Mouse (Mus musculus): ENCODE measurements around the gene Rbm17. TPM values are rescaled to one million over a fixed set of nuclear protein-coding genes. Genes with fewer than 3 reads are reported as not detected.
"Not testable (repeated sequence)": the region's sequence is repeated elsewhere in the genome, so short reads cannot be mapped to it uniquely, and the experiment has no call there.

Rbm17 gene
- 109 and 114 TPM in 2 replicates for total RNA-seq (2021)
- long read RNA-seq, transcript Rbm17-201 (12 exons, 1,599 nt), result major isoform, 57 of 72 reads
- long read RNA-seq, partial matches to known transcripts, result 8 of 72 reads
- long read RNA-seq, other reads (novel, unspliced or antisense), result 7 of 72 reads

GRCm38 (mm10) chr2:11604053-11604452 lies at the start of gene Rbm17:
Rbm17 (minus strand) TSS chr2:11604153.
- no peak for DNase-seq

- peak; percentile 15 for DNase-seq
These were observed 49.4 kb upstream of the Rbm17 start for GRCm38 (mm10) chr2:11653330-11653729.

DNA sequence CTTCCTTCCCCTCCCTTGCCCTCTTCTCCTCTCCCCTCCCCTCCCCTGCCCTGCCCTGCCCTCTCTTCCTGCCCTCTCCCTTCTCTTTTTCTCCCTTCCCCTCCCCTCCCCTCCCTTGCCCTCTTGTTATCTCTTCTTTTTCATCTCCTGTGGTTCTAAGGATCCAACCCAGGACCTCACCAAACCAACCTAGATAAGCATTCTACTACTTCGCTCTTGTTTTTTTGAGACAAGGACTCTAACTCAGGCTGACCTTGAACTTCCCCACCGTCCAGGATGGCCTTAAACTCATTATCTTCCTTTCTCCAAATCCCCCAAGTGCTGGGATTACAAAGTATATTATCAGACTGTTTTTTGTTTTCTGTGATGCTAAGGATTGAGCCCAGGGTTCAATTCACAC lies 48.8 kb upstream of the Rbm17 start:
- DNase-seq, result no peak

GRCm38 (mm10) chr2:11652196-11652595 lies 48.2 kb upstream of the Rbm17 start:
- no peak for DNase-seq

DNA sequence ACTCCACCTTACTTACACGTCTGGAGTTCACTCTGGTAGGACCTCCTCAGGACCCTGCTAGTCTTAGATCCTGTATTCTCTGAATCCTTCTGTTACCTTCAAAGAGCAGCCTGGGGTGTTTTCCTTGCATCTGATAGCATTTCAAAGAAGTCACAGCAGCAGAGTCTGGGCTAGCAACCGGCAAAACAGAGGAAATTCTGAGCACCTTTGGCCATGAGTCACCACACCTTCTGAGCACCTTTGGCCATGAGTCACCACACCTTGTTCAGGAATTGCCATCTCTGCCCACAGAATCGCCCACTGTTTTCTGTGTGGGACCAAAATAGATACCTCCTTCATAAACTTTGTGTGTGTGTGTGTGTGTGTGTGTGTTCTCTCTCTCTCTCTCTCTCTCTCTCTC lies 47.5 kb upstream of the Rbm17 start:
- DNase-seq, result no peak

GRCm38 (mm10) chr2:11645297-11645696 lies 41.3 kb upstream of the Rbm17 start:
- DNase-seq, result no peak

- no peak for DNase-seq
These were observed 40.1 kb upstream of the Rbm17 start for GRCm38 (mm10) chr2:11644057-11644456.

- DNase-seq, result no peak
These were observed 38.5 kb upstream of the Rbm17 start, which contains the start of gene Il2ra for GRCm38 (mm10) chr2:11642451-11642941. Il2ra (plus strand) TSS chr2:11642807.

DNA sequence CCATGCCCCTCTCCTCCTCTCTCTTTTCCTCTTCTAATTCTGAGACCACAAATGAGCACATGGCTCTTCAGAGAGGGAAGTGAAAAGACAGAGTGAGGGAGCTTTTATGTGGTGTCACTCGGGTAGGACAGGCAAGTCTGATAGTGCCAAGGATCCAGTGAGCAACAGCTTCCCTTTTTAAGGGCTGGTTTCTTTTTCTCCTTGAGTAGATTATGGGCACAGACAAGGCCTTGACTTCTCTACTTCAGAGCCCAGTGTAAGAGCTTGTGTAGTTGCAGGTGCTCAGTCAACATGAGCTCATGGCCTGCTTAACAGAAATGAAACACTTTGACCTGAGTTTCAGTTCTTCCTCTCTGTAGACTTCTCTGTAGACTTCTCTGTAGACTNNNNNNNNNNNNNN lies 33.2 kb upstream of the Rbm17 start:
- no peak for DNase-seq

GRCm38 (mm10) chr2:11636138-11636480 lies 32.2 kb upstream of the Rbm17 start:
- no peak for DNase-seq

- no peak for DNase-seq
These were observed 31.7 kb upstream of the Rbm17 start for GRCm38 (mm10) chr2:11635471-11636137.

GRCm38 (mm10) chr2:11635035-11635434 lies 31.1 kb upstream of the Rbm17 start:
- DNase-seq, result no peak

- no peak for DNase-seq
These were observed 21.9 kb upstream of the Rbm17 start, which contains the start of gene Gm17490 for GRCm38 (mm10) chr2:11625890-11626289. Gm17490 (minus strand) TSS chr2:11626264.

GRCm38 (mm10) chr2:11623726-11624125 lies 19.8 kb upstream of the Rbm17 start:
- no peak for DNase-seq

- DNase-seq, result no peak
These were observed 19.2 kb upstream of the Rbm17 start for GRCm38 (mm10) chr2:11623173-11623572.

- DNase-seq, result no peak
These were observed 15.6 kb upstream of the Rbm17 start for GRCm38 (mm10) chr2:11619598-11619997.

DNA sequence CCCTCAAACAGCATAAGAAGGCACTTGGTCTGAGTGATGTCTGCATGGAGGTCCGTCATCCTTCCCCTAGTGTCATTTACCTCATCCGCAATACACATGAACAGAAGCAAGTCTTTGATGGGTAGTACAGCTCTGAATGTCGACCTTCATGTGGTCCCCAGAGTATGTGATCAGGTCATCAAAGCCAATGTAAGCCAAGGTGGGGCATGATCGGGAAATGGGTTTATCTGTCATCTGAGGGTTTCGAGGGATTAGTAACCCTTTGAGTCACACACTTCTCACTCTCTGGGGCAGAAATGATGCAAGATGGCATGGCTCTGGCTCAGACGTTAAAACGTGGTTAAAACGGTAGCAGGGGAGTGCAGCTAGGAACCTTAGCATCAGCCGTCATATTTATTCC lies 12.9 kb upstream of the Rbm17 start:
- no peak for DNase-seq

DNA sequence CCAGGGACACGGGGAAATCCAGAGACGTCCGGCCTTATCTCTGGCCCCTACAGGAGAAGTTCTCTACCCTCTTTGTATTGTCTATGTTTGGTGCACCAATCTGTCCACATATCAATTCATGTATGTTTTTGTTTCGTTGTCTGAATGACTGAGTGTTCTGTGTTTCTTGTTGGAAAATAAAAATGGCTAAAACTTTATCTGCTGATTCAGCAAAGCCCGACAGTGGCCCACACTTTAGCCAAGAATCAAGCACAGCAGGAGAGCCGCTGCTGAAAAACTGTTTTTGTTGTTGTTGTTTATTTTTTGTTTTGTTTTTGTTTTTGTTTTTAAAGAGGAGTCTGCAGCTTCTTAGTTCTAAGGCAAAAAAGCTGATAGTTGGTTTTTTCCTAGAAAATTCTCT lies 9.0 kb upstream of the Rbm17 start:
- DNase-seq, result not testable (repeated sequence)

- not testable (repeated sequence) for DNase-seq
These were observed 2.8 kb upstream of the Rbm17 start for GRCm38 (mm10) chr2:11606718-11607117.

GRCm38 (mm10) chr2:11604911-11605310 lies 958 bp upstream of the Rbm17 start:
- no peak for DNase-seq

GRCm38 (mm10) chr2:11602506-11603489 lies 1.2 kb downstream of the Rbm17 start:
- peak; percentile 95 for DNase-seq

DNA sequence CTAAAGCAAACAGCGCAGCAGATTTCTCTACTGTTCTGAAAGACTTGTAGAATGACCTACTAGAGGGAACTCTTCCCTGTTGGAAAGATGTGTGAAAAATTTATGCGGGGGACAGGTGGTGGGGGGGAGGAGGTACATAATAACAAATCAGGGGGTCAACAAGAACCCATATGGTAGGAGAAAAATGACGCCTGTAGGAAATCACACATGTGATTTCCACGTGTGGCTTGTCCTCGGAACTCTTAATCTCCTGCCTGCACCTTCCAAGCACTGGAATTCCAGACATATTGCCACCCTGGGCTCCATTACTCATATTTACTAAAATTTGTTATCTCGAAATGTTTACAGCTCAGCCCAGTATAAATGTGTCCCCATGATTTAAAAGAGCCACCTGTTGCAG lies 2.2 kb downstream of the Rbm17 start:
- DNase-seq, result no peak

GRCm38 (mm10) chr2:11597906-11598305 lies 6.0 kb downstream of the Rbm17 start:
- no peak for DNase-seq

All from adrenal gland, postnatal 25 days (tissue).